Mouse (Mus musculus) forebrain, embryonic 16.5 days (tissue): ENCODE data around the gene Gna14. TPM values are rescaled to one million over a fixed set of nuclear protein-coding genes. Genes with fewer than 3 reads are reported as not detected.

Experiments used
- ATAC-seq: fragments of 200-750 bp; cut with Nextera tagmentation; 2 replicates; pipeline ENCODE4 v1.8.0; 2017; ENCODE audit warnings: mild to moderate bottlenecking, moderate library complexity
- H3K27ac ChIP-seq: fragments of 300-500 bp; sonication (generic); 2 replicates; pipeline ENCODE4 v1.5.1; 2014; ENCODE audit warnings: low read length, control low read depth
- H3K27me3 ChIP-seq: fragments of 300-500 bp; sonication (generic); replicated peaks from 2 replicates; pipeline ENCODE4 v1.6.1; 2014; ENCODE audit warnings: low read length; ENCODE audit not compliant: control insufficient read depth, insufficient read depth
- H3K36me3 ChIP-seq: fragments of 300-500 bp; sonication (generic); 2 replicates; pipeline ENCODE4 v1.6.1; 2014; ENCODE audit not compliant: control insufficient read depth, insufficient read depth
- H3K4me1 ChIP-seq: fragments of 300-500 bp; sonication (generic); replicated peaks from 2 replicates; pipeline ENCODE4 v1.6.1; 2014; ENCODE audit warnings: low read length; ENCODE audit not compliant: control insufficient read depth, insufficient read depth
- H3K4me2 ChIP-seq: fragments of 300-500 bp; sonication (generic); 2 replicates; pipeline ENCODE4 v1.6.1; 2014; ENCODE audit warnings: mild to moderate bottlenecking, low read length, control low read depth
- H3K4me3 ChIP-seq: fragments of 300-500 bp; sonication (generic); replicated peaks from 2 replicates; pipeline ENCODE4 v1.5.1; 2014; ENCODE audit warnings: mild to moderate bottlenecking, low read length, control low read depth
- H3K9ac ChIP-seq: fragments of 300-500 bp; sonication (generic); replicated peaks from 2 replicates; pipeline ENCODE4 v1.6.1; 2014; ENCODE audit warnings: low read depth, low read length, control low read depth
- H3K9me3 ChIP-seq: fragments of 300-500 bp; sonication (generic); 2 replicates; pipeline ENCODE4 v1.6.1; 2016; ENCODE audit warnings: low read length; ENCODE audit not compliant: control insufficient read depth
- WGBS: fragments of 180-500 bp; shearing (Covaris S2); extraction: QIAGEN DNeasy Blood & Tissue Kit; methylation state at CpG from one replicate; pipeline ENCODE4 v1.1.7; 2014; 5-methylcytosine and 5-hydroxymethylcytosine counted together
- polyA plus RNA-seq: library from polyadenylated mRNA; unstranded; fragments of >200 nt; fragmentation: Nextera tagmentation; extraction: Ambion mirVana; gene quantifications from 2 replicates; pipeline ENCODE4 v1.2.1, GENCODE M21; 2015

The Gna14 gene
- polyA plus RNA-seq, 1 experiment from 2014 or later: 1.3 TPM

DNA sequence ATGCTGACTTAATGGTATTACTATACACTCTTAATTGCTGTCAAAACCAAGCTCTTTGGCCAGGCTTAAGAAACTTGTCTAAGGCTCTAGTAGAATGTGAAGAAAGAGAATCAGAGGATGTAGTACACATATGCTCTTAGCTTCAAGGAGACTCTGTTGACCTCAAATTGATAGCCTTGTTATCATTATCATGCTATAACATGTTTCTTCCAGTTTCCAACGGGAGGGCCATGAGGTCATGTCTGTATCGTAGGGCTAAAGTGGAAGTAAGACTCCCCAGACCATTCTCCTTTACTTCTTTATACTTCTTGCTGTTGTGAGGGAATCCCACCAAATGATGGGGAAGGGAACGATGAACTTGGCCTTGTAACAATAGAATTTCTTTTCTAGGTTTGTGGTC, 85.0 kb downstream of the Gna14 start:
- Histone ChIP-seq H3K9ac (no peak overlapping the region), H3K4me1 (no peaks in the 10 kb centered on the region), H3K4me2 (no peak overlapping the region), H3K9me3 (no peaks in the 10 kb centered on the region), H3K27ac (no peak overlapping the region), H3K36me3 (no peaks in the 10 kb centered on the region), H3K4me3 (no peak overlapping the region), H3K27me3 (no peaks in the 10 kb centered on the region)
- 96% methylated on average over 3 of the region's 3 CpGs for WGBS
- ATAC-seq: no peak

GRCm38 (mm10) chr19:16526302-16526880, 90.8 kb downstream of the Gna14 start:
- H3K9me3 ChIP-seq: no peaks in the 10 kb centered on the region
- WGBS: 95% methylated on average over 9 of the region's 9 CpGs
- H3K4me2 ChIP-seq: no peak overlapping the region
- H3K4me3 ChIP-seq: no peak overlapping the region
- H3K36me3 ChIP-seq: no peaks in the 10 kb centered on the region
- no peaks in the 10 kb centered on the region for H3K27me3 ChIP-seq
- ATAC-seq: no peak
- no peaks in the 10 kb centered on the region for H3K4me1 ChIP-seq
- H3K9ac ChIP-seq: no peak overlapping the region
- H3K27ac ChIP-seq: no peak overlapping the region

DNA sequence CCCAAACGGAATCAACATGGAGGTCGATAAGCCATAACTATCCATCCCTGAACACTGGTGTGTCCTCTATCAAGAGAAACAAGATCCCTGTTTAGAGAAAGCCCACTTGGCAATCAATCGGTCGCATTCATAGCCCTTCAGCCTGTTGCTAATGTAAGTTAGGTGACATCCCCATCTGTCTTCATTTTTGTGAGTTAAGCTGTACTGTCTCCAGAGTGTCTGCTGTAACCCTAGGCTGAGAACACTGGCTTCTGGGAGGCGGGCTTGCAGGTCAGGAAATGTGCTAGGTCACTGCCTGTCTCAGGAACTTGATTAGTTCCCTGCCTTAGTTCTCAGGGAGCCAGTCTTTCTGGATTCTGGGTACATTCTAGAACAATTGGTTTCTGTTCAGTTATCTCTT, 91.5 kb downstream of the Gna14 start:
- H3K27ac ChIP-seq: no peak overlapping the region
- H3K9ac ChIP-seq: no peak overlapping the region
- no peaks in the 10 kb centered on the region for H3K27me3 ChIP-seq
- H3K4me2 ChIP-seq: no peak overlapping the region
- H3K4me1 ChIP-seq: no peaks in the 10 kb centered on the region
- H3K36me3 ChIP-seq: no peaks in the 10 kb centered on the region
- 84% methylated on average over 5 of the region's 5 CpGs for WGBS
- H3K9me3 ChIP-seq: no peaks in the 10 kb centered on the region
- no peak overlapping the region for H3K4me3 ChIP-seq
- ATAC-seq: no peak

DNA sequence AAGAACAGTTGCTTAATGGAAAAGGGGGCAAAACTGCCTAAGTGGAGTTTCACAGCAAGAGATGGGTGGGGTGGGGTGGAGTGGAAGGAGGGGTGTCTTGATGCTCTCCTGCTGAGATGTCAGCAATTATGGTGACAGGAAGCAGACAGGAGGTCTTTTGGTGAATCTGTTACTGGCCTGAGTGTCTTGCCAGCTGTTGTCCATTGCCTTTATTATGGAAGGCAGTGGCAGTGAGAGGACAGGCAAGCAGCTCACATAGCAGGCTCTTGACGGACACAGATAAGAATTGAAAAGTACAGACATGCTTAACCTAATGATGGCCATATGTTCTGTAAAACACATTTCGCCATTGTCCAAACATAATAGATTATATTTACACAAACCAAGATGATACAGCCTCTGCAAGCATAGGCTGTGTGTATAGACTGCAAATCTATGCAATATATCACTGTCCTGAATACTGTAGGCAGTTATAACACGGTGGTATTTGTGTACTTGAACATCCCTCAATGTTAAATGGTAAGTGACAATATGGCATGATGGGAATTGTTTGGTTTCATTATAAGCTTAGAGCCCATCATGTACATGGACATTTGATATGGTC, 92.8 kb downstream of the Gna14 start:
- ATAC-seq: no peak
- Histone ChIP-seq H3K36me3 (no peaks in the 10 kb centered on the region), H3K27me3 (no peaks in the 10 kb centered on the region), H3K27ac (no peak overlapping the region), H3K9ac (no peak overlapping the region), H3K4me3 (no peak overlapping the region), H3K9me3 (no peaks in the 10 kb centered on the region), H3K4me1 (no peaks in the 10 kb centered on the region), H3K4me2 (no peak overlapping the region)
- WGBS: 89% methylated on average over 3 of the region's 3 CpGs

GRCm38 (mm10) chr19:16529293-16529920, 93.8 kb downstream of the Gna14 start:
- Histone ChIP-seq H3K4me3 (no peak overlapping the region), H3K27me3 (no peaks in the 10 kb centered on the region), H3K36me3 (no peaks in the 10 kb centered on the region), H3K27ac (no peak overlapping the region), H3K4me1 (no peaks in the 10 kb centered on the region), H3K4me2 (no peak overlapping the region), H3K9ac (no peak overlapping the region), H3K9me3 (no peaks in the 10 kb centered on the region)
- ATAC-seq: no peak

DNA sequence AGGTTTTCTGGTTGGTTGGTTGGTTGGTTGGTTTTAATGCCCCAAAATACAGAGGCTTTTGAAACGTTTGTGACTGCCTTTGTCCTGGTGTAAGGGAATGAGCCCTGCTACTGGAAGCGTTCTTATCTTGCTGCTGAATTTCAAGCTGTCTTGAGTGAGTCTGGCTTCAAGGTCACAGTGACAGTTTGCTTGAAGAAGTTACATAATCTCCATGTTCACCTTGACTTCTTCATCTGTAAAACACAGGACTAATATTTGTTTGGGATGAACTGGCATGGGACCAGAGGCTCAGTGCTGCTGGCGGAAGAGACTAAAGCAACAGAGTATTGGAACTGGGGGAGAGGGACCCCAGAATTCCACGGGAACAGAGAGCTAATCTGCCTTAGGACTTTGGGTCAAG, 94.4 kb downstream of the Gna14 start:
- ATAC-seq: no peak
- Histone ChIP-seq H3K9me3 (no peaks in the 10 kb centered on the region), H3K9ac (no peak overlapping the region), H3K4me2 (no peak overlapping the region), H3K36me3 (no peaks in the 10 kb centered on the region), H3K27ac (no peak overlapping the region), H3K27me3 (no peaks in the 10 kb centered on the region), H3K4me3 (no peak overlapping the region), H3K4me1 (no peaks in the 10 kb centered on the region)
- WGBS: 77% methylated on average over 4 of the region's 4 CpGs

GRCm38 (mm10) chr19:16534311-16534710, 98.7 kb downstream of the Gna14 start:
- no peak for ATAC-seq
- 65% methylated on average over 2 of the region's 2 CpGs for WGBS

DNA sequence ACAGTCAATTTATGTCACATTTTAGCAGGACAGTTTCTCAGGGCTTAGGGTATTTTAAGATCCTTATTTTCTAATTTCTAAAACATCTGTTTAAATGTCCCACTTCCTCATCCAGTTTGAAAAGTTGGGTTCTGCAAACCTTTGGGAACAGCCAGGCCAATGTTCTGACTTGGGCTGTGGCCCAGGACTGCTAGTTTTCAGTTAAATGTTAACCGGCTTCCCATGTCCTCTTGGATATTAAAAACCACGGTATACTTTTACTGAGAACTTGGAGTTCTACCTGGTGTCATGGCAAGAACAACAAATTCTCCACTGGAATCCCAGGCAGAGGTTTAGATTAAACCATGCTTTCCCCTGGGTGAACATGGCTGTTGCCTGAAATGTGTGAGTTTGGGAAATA, 102.9 kb downstream of the Gna14 start:
- ATAC-seq: no peak
- H3K9ac ChIP-seq: no peak overlapping the region
- H3K4me2 ChIP-seq: no peak overlapping the region
- no peaks in the 10 kb centered on the region for H3K36me3 ChIP-seq
- 96% methylated on average over 2 of the region's 2 CpGs for WGBS
- no peaks in the 10 kb centered on the region for H3K27me3 ChIP-seq
- H3K27ac ChIP-seq: no peak overlapping the region
- no peak overlapping the region for H3K4me3 ChIP-seq
- H3K9me3 ChIP-seq: no peaks in the 10 kb centered on the region
- H3K4me1 ChIP-seq: no peaks in the 10 kb centered on the region

More at GRCm38 (mm10) chr19:16534311-16534710, 98.7 kb downstream of the Gna14 start:
- H3K27ac ChIP-seq: no peak overlapping the region
- H3K4me3 ChIP-seq: no peak overlapping the region
- H3K9ac ChIP-seq: no peak overlapping the region
- no peaks in the 10 kb centered on the region for H3K4me1 ChIP-seq
- H3K4me2 ChIP-seq: no peak overlapping the region
- H3K36me3 ChIP-seq: no peaks in the 10 kb centered on the region
- no peaks in the 10 kb centered on the region for H3K27me3 ChIP-seq
- no peaks in the 10 kb centered on the region for H3K9me3 ChIP-seq

GRCm38 (mm10) chr19:16543688-16544087, 108.1 kb downstream of the Gna14 start:
- no peaks in the 10 kb centered on the region for H3K9me3 ChIP-seq
- no peak overlapping the region for H3K9ac ChIP-seq
- H3K27me3 ChIP-seq: no peaks in the 10 kb centered on the region
- no peak overlapping the region for H3K4me2 ChIP-seq
- WGBS: 87% methylated on average over 4 of the region's 4 CpGs
- H3K36me3 ChIP-seq: no peaks in the 10 kb centered on the region
- no peak for ATAC-seq
- no peak overlapping the region for H3K27ac ChIP-seq
- H3K4me3 ChIP-seq: no peak overlapping the region
- no peaks in the 10 kb centered on the region for H3K4me1 ChIP-seq
